Mouse (Mus musculus) CH12F3 (cell line): ENCODE data around the gene Ptpro.

ENCODE experiments used
- in situ Hi-C: fragments of 300-500 bp; cut with MboI; formaldehyde crosslinking; loops from 2 replicates; pipeline ENCODE4 v1.14.3; 2020; ENCODE audit warnings: low sequenced_read_pairs

Ptpro gene

GRCm38 (mm10) chr6:137252194-137252886 lies at the start of gene Ptpro:
Gene Ptpro, plus strand, starts transcription at chr6:137252319.
- in situ Hi-C loops = no loop called here

GRCm38 (mm10) chr6:137202661-137203060 lies 49.5 kb upstream of the Ptpro start:
- in situ Hi-C loops = loop anchor here (25.0 kb wide), 1 partner anchor 510 kb away; no protein-coding TSS in a partner anchor

GRCm38 (mm10) chr6:137205662-137206400 lies 46.3 kb upstream of the Ptpro start:
- in situ Hi-C loops = loop anchor here (25.0 kb wide), 1 partner anchor 506 kb away; no protein-coding TSS in a partner anchor

- in situ Hi-C loops = loop anchor here (25.0 kb wide), 1 partner anchor 505 kb away; no protein-coding TSS in a partner anchor
Measured at GRCm38 (mm10) chr6:137207126-137207525, 45.0 kb upstream of the Ptpro start.

GRCm38 (mm10) chr6:137209992-137210391 lies 42.1 kb upstream of the Ptpro start:
- in situ Hi-C loops = loop anchor here (25.0 kb wide), 1 partner anchor 502 kb away; no protein-coding TSS in a partner anchor

- in situ Hi-C loops = loop anchor here (25.0 kb wide), 1 partner anchor 501 kb away; no protein-coding TSS in a partner anchor
Measured at GRCm38 (mm10) chr6:137210991-137211390, 41.1 kb upstream of the Ptpro start.

GRCm38 (mm10) chr6:137211441-137211840 lies 40.7 kb upstream of the Ptpro start:
- in situ Hi-C loops = loop anchor here (25.0 kb wide), 1 partner anchor 501 kb away; no protein-coding TSS in a partner anchor

GRCm38 (mm10) chr6:137217841-137218463 lies 34.2 kb upstream of the Ptpro start:
- in situ Hi-C loops = loop anchor here (25.0 kb wide), 1 partner anchor 494 kb away; no protein-coding TSS in a partner anchor

- in situ Hi-C loops = no loop called here
Measured at GRCm38 (mm10) chr6:137252887-137253242, 746 bp downstream of the Ptpro start.

GRCm38 (mm10) chr6:137253415-137253814 lies 1.3 kb downstream of the Ptpro start:
- in situ Hi-C loops = no loop called here

- in situ Hi-C loops = no loop called here
Measured at GRCm38 (mm10) chr6:137261033-137261432, 8.9 kb downstream of the Ptpro start.

GRCm38 (mm10) chr6:137262087-137262486 lies 10.0 kb downstream of the Ptpro start:
- in situ Hi-C loops = no loop called here

- in situ Hi-C loops = no loop called here
Measured at GRCm38 (mm10) chr6:137268019-137268418, 15.9 kb downstream of the Ptpro start.

GRCm38 (mm10) chr6:137268592-137268991 lies 16.5 kb downstream of the Ptpro start:
- in situ Hi-C loops = no loop called here

GRCm38 (mm10) chr6:137272513-137272912 lies 20.4 kb downstream of the Ptpro start:
- in situ Hi-C loops = no loop called here

GRCm38 (mm10) chr6:137277587-137277994 lies 25.5 kb downstream of the Ptpro start:
- in situ Hi-C loops = no loop called here

- in situ Hi-C loops = no loop called here
Measured at GRCm38 (mm10) chr6:137279576-137279975, 27.5 kb downstream of the Ptpro start.

- in situ Hi-C loops = no loop called here
Measured at GRCm38 (mm10) chr6:137281541-137282049, 29.5 kb downstream of the Ptpro start.

GRCm38 (mm10) chr6:137282050-137282449 lies 29.9 kb downstream of the Ptpro start:
- in situ Hi-C loops = no loop called here

- in situ Hi-C loops = no loop called here
Measured at GRCm38 (mm10) chr6:137286376-137286775, 34.3 kb downstream of the Ptpro start.

- in situ Hi-C loops = no loop called here
Measured at GRCm38 (mm10) chr6:137287788-137288187, 35.7 kb downstream of the Ptpro start.
